Mouse (Mus musculus) E14TG2a.4 (cell line): Measurements from ENCODE around the gene Gm12248.

ENCODE experiments used
- H3K27me3 ChIP-seq: 2 replicates; pipeline ENCODE4 v1.6.1; 2014; ENCODE audit warnings: low read length, control low read depth; ENCODE audit not compliant: insufficient read depth
- H3K36me3 ChIP-seq: 2 replicates; pipeline ENCODE4 v1.6.1; 2014; ENCODE audit warnings: low read length, control low read depth; ENCODE audit not compliant: insufficient read depth
- H3K4me1 ChIP-seq: replicated peaks from 2 replicates; pipeline ENCODE4 v1.6.1; 2014; ENCODE audit warnings: low read depth, low read length, control low read depth
- H3K4me3 ChIP-seq: replicated peaks from 2 replicates; pipeline ENCODE4 v1.5.1; 2014; ENCODE audit warnings: mild to moderate bottlenecking, low read length
- H3K9me3 ChIP-seq: 2 replicates; pipeline ENCODE4 v1.6.1; 2014; ENCODE audit warnings: low read length, control low read depth
- CTCF ChIP-seq: conservative IDR thresholded peaks from 2 replicates; pipeline ENCODE4 v1.5.1; 2014; ENCODE audit warnings: low read length
- NANOG ChIP-seq: IDR thresholded peaks from 2 replicates; pipeline ENCODE4 v1.6.1; 2014; ENCODE audit warnings: borderline replicate concordance, low read length, mixed read lengths
- POU5F1 ChIP-seq: IDR thresholded peaks from 2 replicates; pipeline ENCODE4 v1.6.1; 2014; ENCODE audit warnings: low read length, borderline replicate concordance

Gene Gm12248

GRCm38 (mm10) chr11:58021618-58022017 lies 71.3 kb downstream of the Gm12248 start:
- Histone ChIP-seq H3K9me3 (no peaks in the 10 kb centered on the region), H3K36me3 (peaks cover 39% of the 10 kb centered on the region), H3K4me3 (0 out of 2 replicates have a peak overlapping the region, but pooled peaks have one; percentile 17), H3K4me1 (peaks cover 95% of the 10 kb centered on the region), H3K27me3 (no peaks in the 10 kb centered on the region)
- no peak for TF ChIP-seq POU5F1
- TF ChIP-seq NANOG = no peak
- no peak for TF ChIP-seq CTCF

- no peak for TF ChIP-seq CTCF
- TF ChIP-seq NANOG = no peak
- TF ChIP-seq POU5F1 = no peak
- H3K4me1 ChIP-seq = peaks cover 95% of the 10 kb centered on the region
- no peaks in the 10 kb centered on the region for H3K27me3 ChIP-seq
- H3K9me3 ChIP-seq = no peaks in the 10 kb centered on the region
- H3K36me3 ChIP-seq = peaks cover 36% of the 10 kb centered on the region
- peak overlapping the region; percentile 47 for H3K4me3 ChIP-seq
Measured at GRCm38 (mm10) chr11:58021095-58021494, 71.8 kb downstream of the Gm12248 start.

- H3K9me3 ChIP-seq = no peaks in the 10 kb centered on the region
- peaks cover 94% of the 10 kb centered on the region for H3K4me1 ChIP-seq
- peak overlapping the region; percentile 3; the same call in 1 of the 2 replicates for H3K4me3 ChIP-seq
- no peaks in the 10 kb centered on the region for H3K27me3 ChIP-seq
- TF ChIP-seq CTCF (no peak), NANOG (no peak), POU5F1 (no peak)
- H3K36me3 ChIP-seq = peaks cover 28% of the 10 kb centered on the region
Measured at GRCm38 (mm10) chr11:58018701-58019100, 74.2 kb downstream of the Gm12248 start.

GRCm38 (mm10) chr11:58018287-58018686 lies 74.6 kb downstream of the Gm12248 start:
- no peaks in the 10 kb centered on the region for H3K27me3 ChIP-seq

GRCm38 (mm10) chr11:58017422-58017821 lies 75.5 kb downstream of the Gm12248 start:
- Histone ChIP-seq H3K9me3 (no peaks in the 10 kb centered on the region), H3K27me3 (no peaks in the 10 kb centered on the region), H3K4me1 (peaks cover 97% of the 10 kb centered on the region), H3K36me3 (peaks cover 34% of the 10 kb centered on the region), H3K4me3 (peak overlapping the region; percentile 32)
- TF ChIP-seq POU5F1 (no peak), NANOG (no peak), CTCF (no peak)

More at GRCm38 (mm10) chr11:58018287-58018686, 74.6 kb downstream of the Gm12248 start:
- TF ChIP-seq NANOG = no peak
- H3K36me3 ChIP-seq = peaks cover 29% of the 10 kb centered on the region
- no peaks in the 10 kb centered on the region for H3K9me3 ChIP-seq
- H3K4me1 ChIP-seq = peaks cover 92% of the 10 kb centered on the region
- peak overlapping the region; percentile 3; the same call in 1 of the 2 replicates for H3K4me3 ChIP-seq

- Histone ChIP-seq H3K27me3 (no peaks in the 10 kb centered on the region), H3K4me3 (peak overlapping the region; percentile 48), H3K9me3 (no peaks in the 10 kb centered on the region), H3K36me3 (peaks cover 32% of the 10 kb centered on the region), H3K4me1 (peaks cover 97% of the 10 kb centered on the region)
- TF ChIP-seq NANOG (no peak), CTCF (no peak), POU5F1 (no peak)
Measured at GRCm38 (mm10) chr11:58016371-58016770, 76.6 kb downstream of the Gm12248 start.

- Histone ChIP-seq H3K4me3 (no peak overlapping the region), H3K36me3 (peaks cover 28% of the 10 kb centered on the region), H3K4me1 (peaks cover 97% of the 10 kb centered on the region), H3K27me3 (no peaks in the 10 kb centered on the region), H3K9me3 (no peaks in the 10 kb centered on the region)
- TF ChIP-seq CTCF = no peak
- TF ChIP-seq NANOG = no peak
- no peak for TF ChIP-seq POU5F1
Measured at GRCm38 (mm10) chr11:58015339-58015738, 77.6 kb downstream of the Gm12248 start.

- Histone ChIP-seq H3K4me3 (0 out of 2 replicates have a peak overlapping the region, but pooled peaks have one; percentile 2), H3K36me3 (peaks cover 25% of the 10 kb centered on the region), H3K9me3 (no peaks in the 10 kb centered on the region), H3K4me1 (peaks cover 90% of the 10 kb centered on the region), H3K27me3 (no peaks in the 10 kb centered on the region)
- no peak for TF ChIP-seq NANOG
- TF ChIP-seq CTCF = no peak
- TF ChIP-seq POU5F1 = no peak
Measured at GRCm38 (mm10) chr11:58014604-58015003, 78.3 kb downstream of the Gm12248 start.
